Mouse (Mus musculus): ENCODE results near the gene Rpl35a.

- TF ChIP-seq CTCF (IDR thresholded peaks at IDR 0.05), result no peak
- no peak for TF ChIP-seq EP300 (IDR thresholded peaks at IDR 0.05)
Observed at GRCm38 (mm10) chr16:33085666-33086065, 29.4 kb downstream of the Rpl35a start.
